Mouse (Mus musculus): ENCODE results near the gene Maff. TPM values are rescaled to one million over a fixed set of nuclear protein-coding genes. Genes with fewer than 3 reads are reported as not detected.
A peak's percentile ranks its signal among the peaks of the same experiment; 100 is the strongest.

Maff gene
- polyA plus RNA-seq, 1 experiment from 2014 or later: 0.97 TPM

DNA sequence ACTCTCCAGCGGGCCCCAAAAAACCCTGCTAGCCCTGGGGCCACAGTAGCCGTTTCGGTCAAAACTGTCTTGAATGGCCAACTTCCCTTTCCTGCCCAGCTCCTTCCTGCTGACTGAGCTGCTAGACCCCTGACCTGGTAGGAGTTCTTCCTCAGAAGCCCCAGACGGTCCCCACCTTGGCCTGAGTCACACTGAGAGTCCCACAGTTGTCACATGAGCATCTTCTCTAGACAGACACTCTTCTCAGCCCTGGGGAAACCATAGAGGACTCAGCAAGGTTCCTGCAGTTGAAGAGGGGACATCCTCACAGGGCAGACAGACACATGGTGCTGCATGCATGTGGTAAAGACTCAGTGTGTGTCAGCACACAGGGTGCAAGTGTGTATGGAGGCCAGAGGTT, 8.2 kb downstream of the Maff start:
- 88% methylated on average over 4 of the region's 4 CpGs for WGBS
- H3K4me2 ChIP-seq (replicated peaks): no peak overlapping the region
- H3K4me1 ChIP-seq: peaks cover 20% of the 10 kb centered on the region
- no peak overlapping the region for H3K4me3 ChIP-seq
- no peaks in the 10 kb centered on the region for H3K36me3 ChIP-seq
- no peak for ATAC-seq (ENCODE audit: low FRiP score, low read depth)
- no peak overlapping the region for H3K9ac ChIP-seq (replicated peaks)
- H3K27me3 ChIP-seq: peaks cover 49% of the 10 kb centered on the region
- no peak overlapping the region for H3K27ac ChIP-seq (replicated peaks)
- no peaks in the 10 kb centered on the region for H3K9me3 ChIP-seq

DNA sequence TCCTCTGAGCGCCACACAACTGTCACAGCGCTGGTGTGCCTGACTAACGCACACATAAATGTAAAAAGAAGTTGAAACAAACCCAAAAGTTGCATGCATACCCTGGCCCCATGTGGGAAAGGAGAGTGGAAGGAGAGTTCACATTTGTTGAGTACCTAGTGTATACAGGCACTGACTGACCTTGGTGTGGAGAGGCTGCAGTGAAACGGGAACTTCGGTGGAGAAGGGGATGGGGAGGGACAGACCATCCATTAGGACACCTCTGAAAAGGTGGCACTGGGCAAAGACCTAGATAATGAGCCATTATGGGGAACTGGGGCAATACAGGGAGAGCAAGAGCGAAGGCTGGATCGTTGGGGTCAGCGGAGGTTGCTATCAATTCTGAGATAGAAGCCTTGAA, 10.1 kb downstream of the Maff start:
- H3K36me3 ChIP-seq: peaks cover 7% of the 10 kb centered on the region; the same call in 1 of the 2 replicates
- no peak overlapping the region for H3K27ac ChIP-seq (replicated peaks)
- peaks cover 20% of the 10 kb centered on the region for H3K4me1 ChIP-seq
- H3K4me2 ChIP-seq (replicated peaks): peak overlapping the region; percentile 89; the same call in 1 of the 2 replicates
- H3K9me3 ChIP-seq: no peaks in the 10 kb centered on the region
- peak overlapping the region; percentile 49; the same call in 1 of the 2 replicates for H3K4me3 ChIP-seq
- peaks cover 38% of the 10 kb centered on the region for H3K27me3 ChIP-seq
- no peak overlapping the region for H3K9ac ChIP-seq (replicated peaks)
- no peak for ATAC-seq (ENCODE audit: low FRiP score, low read depth)
- WGBS: 80% methylated on average over 8 of the region's 8 CpGs

DNA sequence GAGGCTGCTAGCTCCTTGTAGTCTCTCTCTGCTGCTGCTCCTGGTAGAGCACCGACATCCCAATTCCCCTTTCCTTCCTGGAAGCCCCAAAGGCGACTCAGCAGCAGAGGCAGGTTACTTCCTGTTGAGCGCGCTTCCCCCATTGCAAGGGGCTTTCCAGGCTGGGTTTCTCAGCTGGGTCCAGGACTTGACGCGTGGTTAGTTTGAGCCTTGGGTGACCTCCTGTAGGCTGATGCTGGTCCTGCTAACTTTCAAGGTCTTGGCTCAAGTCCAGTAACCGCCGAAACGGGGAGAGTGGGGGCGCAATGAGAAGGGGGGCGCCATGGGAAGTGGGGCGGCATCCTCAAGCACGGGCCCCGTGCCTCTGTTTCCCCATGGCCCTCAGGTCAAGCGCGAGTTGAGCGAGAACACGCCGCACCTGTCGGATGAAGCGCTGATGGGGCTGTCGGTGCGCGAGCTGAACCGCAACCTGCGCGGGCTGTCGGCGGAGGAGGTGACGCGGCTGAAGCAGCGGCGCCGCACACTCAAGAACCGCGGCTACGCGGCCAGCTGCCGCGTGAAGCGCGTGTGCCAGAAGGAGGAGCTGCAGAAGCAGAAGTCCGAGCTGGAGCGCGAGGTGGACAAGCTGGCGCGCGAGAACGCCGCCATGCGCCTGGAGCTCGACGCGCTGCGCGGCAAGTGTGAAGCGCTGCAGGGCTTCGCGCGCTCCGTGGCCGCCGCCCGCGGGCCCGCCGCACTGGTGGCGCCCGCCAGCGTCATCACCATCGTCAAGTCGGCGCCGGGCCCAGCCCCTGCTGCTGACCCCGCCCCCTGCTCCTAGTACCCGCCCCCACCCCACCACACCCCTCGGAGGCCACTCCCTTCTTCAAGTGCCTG, 10.9 kb downstream of the Maff start:
- H3K36me3 ChIP-seq: peaks cover 15% of the 10 kb centered on the region
- peak; percentile 86 for ATAC-seq (ENCODE audit: low FRiP score, low read depth)
- H3K4me2 ChIP-seq (replicated peaks): peak overlapping the region; percentile 89
- WGBS: under 1% methylated on average over 73 of the region's 77 CpGs
- no peaks in the 10 kb centered on the region for H3K9me3 ChIP-seq
- peaks cover 20% of the 10 kb centered on the region for H3K4me1 ChIP-seq
- H3K27me3 ChIP-seq: peaks cover 31% of the 10 kb centered on the region
- peak overlapping the region; percentile 49 for H3K4me3 ChIP-seq
- peak overlapping the region; percentile 65 for H3K9ac ChIP-seq (replicated peaks)
- no peak overlapping the region for H3K27ac ChIP-seq (replicated peaks)

GRCm38 (mm10) chr15:79357974-79358690, 11.7 kb downstream of the Maff start:
- 0 out of 2 replicates have a peak, but pooled peaks have one; percentile 5 for ATAC-seq (ENCODE audit: low FRiP score, low read depth)
- Histone ChIP-seq H3K27me3 (peaks cover 31% of the 10 kb centered on the region), H3K9ac (replicated peaks) (no peak overlapping the region), H3K27ac (replicated peaks) (no peak overlapping the region), H3K9me3 (no peaks in the 10 kb centered on the region), H3K4me3 (peak overlapping the region; percentile 49), H3K36me3 (peaks cover 23% of the 10 kb centered on the region), H3K4me1 (peaks cover 20% of the 10 kb centered on the region), H3K4me2 (replicated peaks) (peak overlapping the region; percentile 89)
- 37% methylated on average over 12 of the region's 12 CpGs for WGBS

DNA sequence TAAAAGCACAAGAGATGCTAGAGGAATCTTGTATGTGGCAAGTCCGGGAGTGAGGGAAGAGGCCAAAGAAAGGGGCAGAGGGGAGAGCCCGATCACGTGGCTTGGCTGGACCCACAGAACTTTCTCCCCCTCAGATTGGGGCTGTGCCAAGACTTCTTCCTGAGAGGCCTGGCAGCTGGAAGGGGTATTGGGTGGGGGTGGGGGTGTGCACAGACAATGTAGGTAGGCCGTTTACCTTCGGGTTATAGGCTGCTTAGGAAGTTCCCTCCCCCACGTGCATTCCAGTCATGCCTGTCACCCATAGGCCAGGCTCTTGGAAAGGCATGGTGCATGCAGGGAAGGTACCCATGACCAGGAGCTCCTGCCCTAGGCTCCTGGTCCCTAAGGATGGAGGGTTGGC, 13.5 kb downstream of the Maff start:
- Histone ChIP-seq H3K9ac (replicated peaks) (no peak overlapping the region), H3K27ac (replicated peaks) (no peak overlapping the region), H3K9me3 (no peaks in the 10 kb centered on the region), H3K27me3 (peaks cover 31% of the 10 kb centered on the region), H3K36me3 (peaks cover 37% of the 10 kb centered on the region), H3K4me2 (replicated peaks) (no peak overlapping the region), H3K4me1 (peaks cover 20% of the 10 kb centered on the region), H3K4me3 (no peak overlapping the region)
- ATAC-seq (ENCODE audit: low FRiP score, low read depth): no peak
- 48% methylated on average over 6 of the region's 6 CpGs for WGBS

DNA sequence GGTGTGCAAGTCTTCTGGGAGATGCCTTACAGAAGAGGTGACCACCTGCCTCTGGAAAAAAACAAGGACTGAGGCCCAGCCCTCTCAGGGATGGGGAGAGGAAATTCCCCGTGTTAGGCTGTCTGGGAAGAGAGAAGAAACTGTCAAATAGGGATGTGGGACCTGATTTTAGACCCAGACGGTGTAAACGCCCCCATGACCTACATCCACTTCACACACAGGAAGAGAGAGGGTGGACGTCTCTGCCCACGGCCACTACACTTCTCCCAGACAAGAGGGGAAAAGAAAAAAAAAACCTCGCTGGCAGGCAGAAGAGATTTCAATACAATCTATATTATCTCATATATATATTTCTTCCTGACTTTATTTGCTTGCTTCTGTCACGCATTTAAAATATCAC, 13.9 kb downstream of the Maff start:
- WGBS: 76% methylated on average over 7 of the region's 7 CpGs
- peaks cover 31% of the 10 kb centered on the region for H3K27me3 ChIP-seq
- H3K27ac ChIP-seq (replicated peaks): no peak overlapping the region
- peaks cover 41% of the 10 kb centered on the region for H3K36me3 ChIP-seq
- H3K4me1 ChIP-seq: peaks cover 20% of the 10 kb centered on the region
- H3K4me3 ChIP-seq: no peak overlapping the region
- H3K4me2 ChIP-seq (replicated peaks): no peak overlapping the region
- H3K9me3 ChIP-seq: no peaks in the 10 kb centered on the region
- no peak for ATAC-seq (ENCODE audit: low FRiP score, low read depth)
- H3K9ac ChIP-seq (replicated peaks): no peak overlapping the region

- H3K4me3 ChIP-seq: no peak overlapping the region
- no peak for ATAC-seq (ENCODE audit: low FRiP score, low read depth)
- H3K27ac ChIP-seq (replicated peaks): no peak overlapping the region
- peaks cover 48% of the 10 kb centered on the region for H3K36me3 ChIP-seq
- no peaks in the 10 kb centered on the region for H3K9me3 ChIP-seq
- H3K4me2 ChIP-seq (replicated peaks): no peak overlapping the region
- H3K9ac ChIP-seq (replicated peaks): no peak overlapping the region
- H3K27me3 ChIP-seq: peaks cover 25% of the 10 kb centered on the region
- WGBS: 77% methylated on average over 4 of the region's 4 CpGs
- peaks cover 20% of the 10 kb centered on the region for H3K4me1 ChIP-seq
These were observed 14.6 kb downstream of the Maff start for GRCm38 (mm10) chr15:79361023-79361422.

DNA sequence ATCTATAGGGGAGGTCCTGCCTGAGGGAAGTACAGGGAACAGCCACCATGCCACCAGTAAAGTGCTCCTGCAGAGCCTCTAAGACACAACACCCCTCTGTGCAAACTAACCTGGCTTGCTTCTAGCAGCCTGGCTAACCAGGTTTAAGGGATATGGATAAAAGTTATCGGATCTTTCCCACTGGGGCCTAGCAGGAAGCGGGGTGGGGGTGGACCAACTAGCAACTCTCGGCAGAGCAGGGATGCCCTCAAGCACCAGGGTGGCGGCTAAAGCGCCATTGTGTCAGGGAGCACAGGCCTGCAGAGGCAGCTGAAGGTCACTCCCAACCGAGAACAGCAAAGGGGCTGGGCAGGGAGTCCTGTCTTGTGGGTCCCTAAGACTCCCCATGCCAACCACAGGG, 17.7 kb downstream of the Maff start:
- WGBS: 77% methylated on average over 6 of the region's 6 CpGs
- no peak overlapping the region for H3K27ac ChIP-seq (replicated peaks)
- H3K4me3 ChIP-seq: no peak overlapping the region
- no peaks in the 10 kb centered on the region for H3K9me3 ChIP-seq
- H3K9ac ChIP-seq (replicated peaks): no peak overlapping the region
- H3K27me3 ChIP-seq: no peaks in the 10 kb centered on the region
- no peak for ATAC-seq (ENCODE audit: low FRiP score, low read depth)
- no peak overlapping the region for H3K4me2 ChIP-seq (replicated peaks)
- 0 out of 2 replicates have a peak, but pooled peaks cover 4% of the 10 kb centered on the region for H3K4me1 ChIP-seq
- H3K36me3 ChIP-seq: peaks cover 71% of the 10 kb centered on the region

DNA sequence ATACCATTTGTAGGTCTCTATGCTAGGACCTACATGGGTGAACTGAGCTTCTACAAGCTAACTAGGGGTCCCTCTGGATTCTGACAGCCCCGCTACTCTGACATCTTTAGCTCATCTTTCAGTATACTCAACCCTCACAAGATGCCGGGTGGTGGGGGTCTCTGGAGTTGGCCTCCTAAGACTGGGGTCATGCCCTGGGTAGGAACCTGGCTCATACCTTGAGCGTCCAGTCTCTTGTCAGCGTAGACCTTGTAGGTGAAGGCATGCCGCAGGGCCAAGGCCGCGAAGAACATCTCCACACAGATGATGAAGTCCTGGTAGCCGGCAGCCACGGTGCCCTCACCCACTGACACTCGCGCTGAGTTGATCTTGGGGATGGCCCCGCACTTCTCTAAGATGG, 18.6 kb downstream of the Maff start:
- H3K4me3 ChIP-seq: no peak overlapping the region
- no peak for ATAC-seq (ENCODE audit: low FRiP score, low read depth)
- H3K4me2 ChIP-seq (replicated peaks): no peak overlapping the region
- no peaks in the 10 kb centered on the region for H3K27me3 ChIP-seq
- 0 out of 2 replicates have a peak, but pooled peaks cover 4% of the 10 kb centered on the region for H3K4me1 ChIP-seq
- H3K36me3 ChIP-seq: peaks cover 80% of the 10 kb centered on the region
- H3K9ac ChIP-seq (replicated peaks): no peak overlapping the region
- H3K27ac ChIP-seq (replicated peaks): no peak overlapping the region
- no peaks in the 10 kb centered on the region for H3K9me3 ChIP-seq
- 97% methylated on average over 12 of the region's 12 CpGs for WGBS

GRCm38 (mm10) chr15:79366402-79366801, 20.0 kb downstream of the Maff start:
- Histone ChIP-seq H3K27me3 (no peaks in the 10 kb centered on the region), H3K4me2 (replicated peaks) (no peak overlapping the region), H3K9ac (replicated peaks) (no peak overlapping the region), H3K36me3 (peaks cover 78% of the 10 kb centered on the region), H3K27ac (replicated peaks) (no peak overlapping the region), H3K4me3 (no peak overlapping the region), H3K9me3 (no peaks in the 10 kb centered on the region), H3K4me1 (0 out of 2 replicates have a peak, but pooled peaks cover 4% of the 10 kb centered on the region)
- 91% methylated on average over 5 of the region's 5 CpGs for WGBS
- ATAC-seq (ENCODE audit: low FRiP score, low read depth): no peak

- H3K9ac ChIP-seq (replicated peaks): no peak overlapping the region
- H3K4me3 ChIP-seq: no peak overlapping the region
- 0 out of 2 replicates have a peak, but pooled peaks cover 4% of the 10 kb centered on the region for H3K4me1 ChIP-seq
- WGBS: 72% methylated on average over 14 of the region's 14 CpGs
- no peak for ATAC-seq (ENCODE audit: low FRiP score, low read depth)
- H3K9me3 ChIP-seq: no peaks in the 10 kb centered on the region
- H3K36me3 ChIP-seq: peaks cover 70% of the 10 kb centered on the region
- no peak overlapping the region for H3K4me2 ChIP-seq (replicated peaks)
- H3K27ac ChIP-seq (replicated peaks): no peak overlapping the region; the same call in 1 of the 2 replicates
- no peaks in the 10 kb centered on the region for H3K27me3 ChIP-seq
These were observed 21.9 kb downstream of the Maff start for GRCm38 (mm10) chr15:79368313-79368811.
